Mouse (Mus musculus) ES-CJ7 (cell line): ENCODE data around the gene Shc2.

ENCODE experiments used
- DNase-seq: peaks from one replicate; pipeline ENCODE4 v3.0.0; 2011; ENCODE audit warnings: low read depth, low spot score

Gene Shc2

GRCm38 (mm10) chr10:79581501-79581900 lies 56.2 kb downstream of the Shc2 start:
- no peak for DNase-seq

GRCm38 (mm10) chr10:79580811-79581210 lies 56.9 kb downstream of the Shc2 start:
- DNase-seq: peak; percentile 74

- DNase-seq: no peak
Measured at GRCm38 (mm10) chr10:79580356-79580755, 57.4 kb downstream of the Shc2 start.

- no peak for DNase-seq
Measured at GRCm38 (mm10) chr10:79579781-79580180, 57.9 kb downstream of the Shc2 start.

- no peak for DNase-seq
Measured at GRCm38 (mm10) chr10:79578891-79579290, 58.8 kb downstream of the Shc2 start.

- DNase-seq: no peak
Measured at GRCm38 (mm10) chr10:79578276-79578675, 59.4 kb downstream of the Shc2 start.

- DNase-seq: no peak
Measured at GRCm38 (mm10) chr10:79577376-79577775, 60.3 kb downstream of the Shc2 start.

- no peak for DNase-seq
Measured at GRCm38 (mm10) chr10:79575754-79576153, 62.0 kb downstream of the Shc2 start.

- no peak for DNase-seq
Measured at GRCm38 (mm10) chr10:79574796-79575195, 62.9 kb downstream of the Shc2 start.

GRCm38 (mm10) chr10:79574350-79574749 lies 63.4 kb downstream of the Shc2 start:
- DNase-seq: peak; percentile 40

GRCm38 (mm10) chr10:79573611-79574010 lies 64.1 kb downstream of the Shc2 start:
- no peak for DNase-seq

- DNase-seq: no peak
Measured at GRCm38 (mm10) chr10:79571314-79571713, 66.4 kb downstream of the Shc2 start.

GRCm38 (mm10) chr10:79569921-79570320 lies 67.8 kb downstream of the Shc2 start:
- DNase-seq: no peak
